Mouse (Mus musculus): Measurements from ENCODE around the gene Atp6ap1l.

The Atp6ap1l gene

DNA sequence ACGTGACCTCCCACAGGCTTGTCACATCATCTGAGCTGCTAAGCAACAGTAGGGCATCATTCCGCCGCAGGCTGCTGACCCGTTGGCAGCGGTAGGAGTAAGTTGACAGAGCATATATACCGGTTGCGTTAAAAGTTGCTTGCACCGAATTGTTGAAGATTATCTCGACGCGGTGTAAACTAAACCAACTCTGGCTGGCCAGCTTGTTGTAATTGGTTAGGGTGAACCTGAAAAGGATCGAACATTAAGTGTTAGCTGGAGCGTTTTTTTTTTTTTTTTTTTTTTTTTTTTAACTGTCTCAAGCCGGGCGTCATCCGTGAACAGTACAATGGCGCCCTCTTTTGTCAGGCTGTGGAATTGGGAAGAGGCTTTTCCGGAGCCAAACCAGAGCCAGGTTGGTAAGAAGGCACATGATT is 18.6 kb downstream of the Atp6ap1l start:
- DNase-seq (ENCODE audit: low read depth in 2 of 2, low spot score in 2 of 2) = peak; percentile 6 to 44

DNA sequence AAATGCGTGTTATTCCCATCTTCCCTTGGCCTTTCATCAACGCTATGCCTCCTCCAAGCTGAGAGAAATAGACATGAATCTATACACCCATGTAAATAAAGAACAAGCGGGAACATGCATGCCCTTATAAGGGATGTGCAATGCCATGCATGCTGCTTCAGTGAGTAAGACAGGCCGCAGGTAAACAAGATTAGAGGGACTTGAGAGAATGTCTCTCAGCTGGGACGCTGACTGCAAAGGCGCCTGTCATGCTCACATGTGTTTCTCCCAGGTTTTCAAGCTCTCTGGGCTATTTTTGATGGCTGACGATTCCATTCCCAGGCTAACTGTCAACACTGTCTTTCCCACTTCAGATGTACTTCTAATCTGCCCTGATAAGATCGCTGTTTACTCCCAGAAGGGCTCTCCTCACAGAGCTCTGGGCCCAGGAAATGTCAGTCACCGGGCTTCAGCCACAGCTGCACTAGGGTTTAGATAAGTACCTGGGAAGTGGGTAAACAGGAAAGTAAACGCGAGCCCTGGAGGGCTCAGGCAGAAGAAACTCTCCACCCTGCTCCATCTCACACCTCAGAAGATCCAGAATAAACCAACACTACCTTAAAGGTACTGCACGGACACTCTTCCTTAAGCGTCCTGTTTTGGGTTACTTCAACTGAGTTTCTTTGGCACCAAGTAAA is 19.2 kb downstream of the Atp6ap1l start:
- no peak for DNase-seq (ENCODE audit: low read depth in 2 of 2, low spot score in 2 of 2)

DNA sequence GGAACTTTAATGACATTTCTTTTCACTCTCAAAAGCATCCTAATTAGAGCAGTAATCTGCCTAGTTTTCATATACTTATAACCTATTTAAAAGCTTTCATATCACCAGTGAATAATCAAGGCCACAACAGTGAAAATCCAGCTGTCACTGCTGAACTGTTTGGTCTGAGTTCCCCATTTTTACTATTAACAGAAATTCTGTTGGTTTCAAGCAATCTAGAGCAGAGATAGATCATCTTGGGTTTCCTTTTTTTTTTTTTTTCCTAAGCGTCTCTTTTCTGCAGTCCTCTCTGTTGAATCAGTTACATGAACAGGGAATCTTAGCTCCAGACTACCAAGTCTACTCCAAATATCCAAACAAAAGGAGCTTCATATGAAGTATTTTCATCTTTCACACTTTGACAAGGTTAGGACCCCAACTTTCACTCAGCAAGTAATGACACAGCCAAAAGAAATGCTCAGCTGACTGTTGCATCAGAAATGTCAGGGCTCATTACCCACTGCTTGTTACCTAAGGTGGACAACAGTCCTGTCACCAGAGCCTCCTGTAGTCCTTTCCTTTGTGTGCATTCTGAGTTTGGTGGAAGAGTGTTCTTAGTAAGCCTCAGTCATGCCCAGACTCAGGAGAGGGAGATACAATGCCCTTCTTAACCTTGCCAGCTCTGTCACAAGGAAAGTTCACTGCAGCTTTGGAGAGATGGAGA is 23.3 kb downstream of the Atp6ap1l start:
- DNase-seq (ENCODE audit: low read depth in 2 of 2, low spot score in 2 of 2) = no peak

DNA sequence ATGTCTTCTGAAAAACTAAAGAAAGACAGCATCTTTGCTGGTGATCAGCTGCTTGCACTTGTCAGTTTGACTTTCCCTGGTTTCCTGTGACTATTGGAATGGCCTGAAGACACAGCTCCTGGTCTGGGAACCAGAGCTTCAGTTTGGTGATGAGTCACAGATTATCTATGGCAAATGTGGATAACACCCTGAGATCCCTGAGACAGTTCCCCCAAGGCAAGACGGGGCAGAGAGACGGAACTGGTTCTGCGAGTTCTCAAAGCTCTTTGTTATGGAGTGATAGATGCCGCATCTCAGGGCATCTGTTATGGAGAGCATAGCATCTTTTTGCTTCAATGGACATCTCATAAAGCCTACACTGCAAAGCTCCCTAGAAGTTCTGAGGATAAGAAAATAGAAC is 33.6 kb downstream of the Atp6ap1l start:
- no peak for DNase-seq (ENCODE audit: low read depth in 2 of 2, low spot score in 2 of 2)

DNA sequence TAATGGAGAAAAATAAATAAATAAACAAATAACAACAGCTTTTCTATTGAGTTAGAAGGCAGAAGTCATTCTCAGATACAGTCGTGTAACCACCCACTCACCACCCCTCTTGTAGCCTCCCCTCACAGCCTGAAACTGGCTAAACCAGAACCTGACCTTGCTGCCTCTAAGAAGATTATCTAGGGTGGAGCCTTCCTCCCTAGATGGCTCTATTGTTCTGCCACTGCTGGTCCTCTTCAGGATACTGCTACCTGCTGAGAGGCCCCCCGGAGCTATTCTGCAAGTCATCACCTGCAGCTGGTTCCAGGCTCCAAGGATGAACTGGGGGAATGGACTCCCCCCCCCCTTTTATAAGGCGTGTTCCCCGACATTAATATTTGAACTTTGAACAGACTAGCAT is 36.0 kb downstream of the Atp6ap1l start:
- DNase-seq (ENCODE audit: low read depth in 2 of 2, low spot score in 2 of 2) = no peak

DNA sequence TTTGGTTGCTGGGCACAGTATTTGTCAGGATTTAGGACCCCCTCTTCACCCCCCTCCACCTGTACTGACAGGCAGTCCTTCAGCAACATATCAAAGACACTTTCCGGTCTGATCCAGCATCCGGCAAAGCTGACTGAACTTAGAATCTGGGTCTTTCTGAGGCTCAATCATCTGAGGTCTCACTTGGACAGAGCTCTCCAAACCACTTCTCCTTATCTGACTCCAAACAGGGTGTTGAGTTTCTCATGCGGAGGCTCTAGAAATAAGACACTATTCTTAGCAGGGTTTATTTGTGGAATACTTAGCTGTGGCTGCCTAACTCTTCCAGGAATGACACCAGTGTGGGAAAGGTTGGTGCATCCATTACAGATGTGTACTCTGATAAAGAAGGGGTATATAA is 43.0 kb downstream of the Atp6ap1l start:
- no peak for DNase-seq (ENCODE audit: low read depth in 2 of 2, low spot score in 2 of 2)

DNA sequence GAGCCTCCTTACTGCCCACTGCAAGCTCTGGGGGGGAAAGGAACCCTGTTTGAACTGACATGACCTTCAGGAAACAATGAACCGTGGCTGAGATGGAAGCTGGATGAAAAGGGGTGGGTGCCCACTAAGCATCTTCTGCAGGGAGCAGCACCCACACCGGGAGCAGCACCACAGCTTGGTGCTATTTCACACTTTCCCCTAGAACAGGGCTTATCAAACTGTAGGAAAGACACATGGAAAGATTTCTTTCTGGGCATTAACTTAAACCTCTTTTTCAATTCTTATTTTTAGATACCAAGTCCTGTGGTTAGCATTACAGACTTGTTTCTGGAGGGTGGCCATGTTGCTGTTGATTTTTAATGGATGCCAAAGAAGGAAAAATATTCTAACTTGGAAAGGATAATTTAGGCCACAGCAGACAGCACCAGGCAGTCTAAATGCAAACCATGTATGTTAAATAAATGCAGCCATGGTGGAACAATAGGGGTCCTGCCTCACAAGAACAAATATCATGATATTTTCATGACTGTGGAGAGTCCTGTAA is 44.2 kb downstream of the Atp6ap1l start:
- no peak for DNase-seq (ENCODE audit: low read depth in 2 of 2, low spot score in 2 of 2)

DNA sequence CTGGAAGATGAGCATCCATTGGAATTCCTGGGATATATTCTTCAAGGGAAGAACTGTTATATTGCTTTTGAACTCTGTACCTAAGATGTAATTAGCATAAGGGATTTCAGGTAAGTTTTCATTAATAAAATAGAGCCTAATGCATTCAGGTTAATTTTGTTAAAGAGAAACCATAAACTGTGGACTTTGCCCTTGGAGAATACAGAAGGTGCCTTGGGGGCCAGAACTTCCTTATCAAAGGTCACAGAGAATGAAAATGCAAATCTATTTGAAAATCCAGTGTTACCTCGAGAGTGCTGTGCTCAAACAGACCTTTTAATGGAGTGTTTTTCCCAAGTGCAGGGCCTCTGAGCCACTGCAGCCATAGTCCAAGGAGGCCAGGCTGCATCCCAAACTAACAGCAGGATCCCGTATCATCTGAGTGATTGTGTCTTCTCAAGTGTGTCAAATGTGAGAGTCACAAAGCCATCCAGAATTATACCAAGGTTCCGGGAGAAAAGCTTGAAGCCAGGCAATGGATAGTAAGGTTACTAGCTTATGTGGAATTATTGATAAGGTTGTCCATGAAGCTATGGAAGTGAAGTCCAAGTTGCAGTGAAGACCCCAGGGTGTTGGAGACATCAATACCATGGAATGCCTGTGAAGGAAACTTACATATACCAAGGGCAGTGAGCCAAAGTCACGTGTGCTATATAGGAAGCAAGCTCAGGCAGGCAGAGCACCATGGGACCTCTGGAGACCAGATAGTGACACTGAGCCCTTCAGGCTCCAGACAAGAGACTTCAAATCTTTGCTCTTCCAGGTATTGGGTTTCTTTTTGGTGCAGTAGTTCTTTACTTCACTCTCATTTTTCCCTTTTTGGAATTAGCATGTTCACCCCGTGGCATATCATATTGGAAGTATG is 52.2 kb downstream of the Atp6ap1l start:
- DNase-seq (ENCODE audit: low read depth in 2 of 2, low spot score in 2 of 2) = no peak

DNA sequence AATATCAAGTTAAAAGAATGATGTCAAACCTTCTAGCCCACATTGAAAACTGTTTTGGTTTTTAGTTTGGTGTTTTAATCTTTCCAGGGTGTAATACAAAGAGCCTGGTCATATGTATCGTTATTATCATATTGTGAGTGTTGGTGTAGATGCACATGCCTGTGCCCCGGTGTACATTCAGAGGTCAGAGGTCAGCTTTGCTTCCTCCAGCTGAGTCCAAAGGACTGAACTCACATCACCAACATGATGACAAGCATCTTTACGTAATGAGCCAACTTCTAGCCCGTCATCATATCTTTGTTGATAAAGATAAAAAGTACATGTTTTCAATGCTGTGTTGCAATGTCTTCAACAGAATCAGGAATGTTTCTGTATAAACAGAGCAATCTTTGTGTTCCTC is 53.4 kb downstream of the Atp6ap1l start:
- no peak for DNase-seq (ENCODE audit: low read depth in 2 of 2, low spot score in 2 of 2)

DNA sequence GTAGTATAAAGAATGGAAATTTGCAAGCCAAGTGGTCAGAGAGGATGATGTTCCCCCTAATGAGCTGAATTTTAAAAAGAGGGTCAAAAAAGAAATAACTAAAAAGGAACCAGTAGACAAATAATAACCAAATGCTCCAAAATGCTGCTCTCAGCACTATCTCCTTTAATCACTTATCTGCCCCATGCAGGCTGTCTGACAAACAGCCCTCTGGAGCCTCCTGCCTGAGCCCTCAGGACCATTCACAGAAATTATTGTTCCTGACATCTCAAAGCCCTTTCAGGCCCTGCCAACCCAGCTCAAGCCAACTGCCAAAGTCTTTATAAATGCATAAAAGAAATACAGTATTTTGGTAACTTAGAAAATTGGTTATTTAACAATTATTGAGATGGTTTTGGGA is 61.0 kb downstream of the Atp6ap1l start:
- DNase-seq (ENCODE audit: low read depth in 2 of 2, low spot score in 2 of 2) = no peak

DNA sequence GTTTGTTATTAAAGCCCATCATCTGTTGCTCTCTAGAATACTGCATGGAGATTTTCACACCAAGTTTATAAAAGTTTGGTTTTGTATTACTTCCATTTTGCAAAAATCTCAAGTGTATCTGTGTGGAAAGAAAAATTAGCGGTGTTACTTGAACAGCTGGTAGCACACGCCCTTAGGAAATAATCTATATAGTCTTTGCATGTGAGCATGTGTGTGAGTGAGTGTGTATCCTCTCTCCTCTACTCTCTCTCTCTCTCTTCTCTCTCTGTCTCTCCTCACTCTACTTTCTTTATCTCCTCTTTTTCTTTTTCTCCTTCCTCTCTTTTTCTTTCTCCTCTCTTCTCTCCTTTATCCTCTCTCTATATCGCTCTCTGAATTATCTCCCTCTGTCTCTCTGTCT is 61.7 kb downstream of the Atp6ap1l start:
- no peak for DNase-seq (ENCODE audit: low read depth in 2 of 2, low spot score in 2 of 2)

DNA sequence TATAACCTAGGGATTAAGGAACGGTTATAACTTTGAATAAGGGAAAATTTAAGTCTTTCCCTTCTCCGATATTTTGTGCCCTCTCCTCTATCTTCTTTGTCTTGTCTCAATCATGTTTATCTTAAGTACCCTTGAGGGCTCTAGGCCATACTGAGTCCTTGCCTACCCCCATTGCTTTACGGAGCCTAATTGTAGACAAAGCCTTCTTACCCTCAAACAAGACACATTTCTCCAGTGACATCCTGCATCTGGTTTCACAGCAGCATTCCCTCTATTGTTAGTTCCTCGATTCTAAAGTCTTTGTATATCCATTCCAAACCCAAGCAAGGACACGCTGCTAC is 64.0 kb downstream of the Atp6ap1l start:
- no peak for DNase-seq (ENCODE audit: low read depth in 2 of 2, low spot score in 2 of 2)

DNA sequence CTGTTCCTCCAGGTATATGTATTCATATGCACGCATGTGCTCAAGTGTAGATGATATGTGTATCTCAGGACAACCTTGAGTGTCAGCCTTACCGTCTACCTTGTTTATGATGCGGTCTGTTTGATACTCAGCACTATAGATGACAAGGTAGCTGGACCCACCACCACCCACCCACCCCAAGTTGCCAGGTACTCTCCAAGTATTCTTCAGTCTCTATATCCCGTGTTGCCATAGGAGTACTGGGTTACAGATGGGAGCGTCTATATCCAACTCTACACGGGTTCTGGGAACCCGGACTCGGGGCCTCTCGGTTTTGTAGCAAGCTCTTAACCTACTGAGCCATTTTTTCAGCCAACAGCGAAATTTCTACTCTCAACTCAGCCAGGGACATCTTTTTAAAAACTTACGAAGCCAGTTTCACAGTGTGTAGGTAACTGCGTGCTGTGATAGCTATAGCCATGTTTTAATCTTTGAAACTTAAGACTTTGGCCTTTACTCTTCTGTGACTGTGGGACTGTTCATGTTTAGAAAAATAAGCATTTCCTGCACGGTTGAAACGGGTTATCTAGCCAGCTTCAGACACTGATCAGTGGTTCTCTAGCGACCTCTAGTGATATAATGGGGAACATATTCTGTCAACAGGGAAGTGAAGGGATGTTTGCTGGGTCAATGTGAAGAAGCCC is 64.5 kb downstream of the Atp6ap1l start:
- DNase-seq (ENCODE audit: low read depth in 2 of 2, low spot score in 2 of 2) = no peak

DNA sequence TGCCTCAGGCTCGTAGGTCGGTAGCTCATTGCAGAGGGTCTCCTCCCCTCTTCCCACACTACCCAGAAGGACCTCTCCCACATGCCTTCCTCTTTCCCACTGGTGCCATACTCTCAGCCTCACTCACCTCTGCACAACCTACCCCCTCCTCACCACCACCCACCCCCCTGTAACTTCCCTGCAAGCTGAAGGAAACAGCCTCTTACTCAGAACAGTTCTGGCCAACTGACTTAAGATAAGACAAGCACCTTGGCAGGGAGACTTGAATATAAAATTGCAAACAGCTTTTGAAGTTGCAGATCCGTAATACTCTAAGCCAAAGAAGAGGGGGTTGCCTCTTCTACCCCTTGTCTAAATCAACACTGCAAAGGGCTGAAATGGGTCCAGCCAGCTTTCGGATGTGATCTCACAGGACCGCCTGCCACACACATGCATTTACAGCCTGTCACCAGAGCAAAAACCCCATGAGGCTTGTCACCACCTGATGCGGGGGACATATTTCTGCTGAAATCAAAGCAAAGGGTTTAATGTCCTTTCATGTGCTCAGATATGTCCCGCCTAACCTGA is 71.4 kb downstream of the Atp6ap1l start:
- no peak for DNase-seq (ENCODE audit: low read depth in 2 of 2, low spot score in 2 of 2)
